Mouse (Mus musculus) lung, postnatal 36 days (tissue): ENCODE measurements around the gene Dera.
"Not testable (repeated sequence)": the region's sequence is repeated elsewhere in the genome, so short reads cannot be mapped to it uniquely, and the experiment has no call there.

ENCODE experiments used
- DNase-seq: peaks from one replicate; pipeline ENCODE4 v3.0.0; 2022; ENCODE audit warnings: mixed read lengths

Dera gene

GRCm38 (mm10) chr6:137754056-137754856 lies at the start of gene Dera:
Gene Dera, plus strand, starts transcription at chr6:137754546.
- DNase-seq, result peak; percentile 94

DNA sequence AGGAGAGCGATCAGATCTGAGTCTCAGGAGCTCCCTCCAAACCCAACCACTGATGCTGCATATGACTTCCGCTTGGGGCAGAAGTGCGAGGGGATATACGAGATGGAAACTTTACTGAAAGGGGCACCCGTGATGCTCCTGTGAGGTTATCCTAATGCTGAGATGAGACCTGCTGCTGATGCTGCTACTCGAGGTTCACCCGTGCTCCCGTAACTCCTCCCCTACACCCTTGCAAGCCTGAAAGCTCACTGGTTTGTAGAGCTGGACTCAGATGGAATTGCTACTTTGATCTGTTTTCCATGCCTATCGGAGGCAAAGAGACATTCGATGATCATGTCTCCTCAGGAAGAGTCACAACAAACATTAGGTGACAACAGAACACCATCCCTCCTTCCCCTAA lies 48.1 kb upstream of the Dera start:
- DNase-seq, result no peak

- DNase-seq, result not testable (repeated sequence)
Observed at GRCm38 (mm10) chr6:137708726-137709405, 45.5 kb upstream of the Dera start.

DNA sequence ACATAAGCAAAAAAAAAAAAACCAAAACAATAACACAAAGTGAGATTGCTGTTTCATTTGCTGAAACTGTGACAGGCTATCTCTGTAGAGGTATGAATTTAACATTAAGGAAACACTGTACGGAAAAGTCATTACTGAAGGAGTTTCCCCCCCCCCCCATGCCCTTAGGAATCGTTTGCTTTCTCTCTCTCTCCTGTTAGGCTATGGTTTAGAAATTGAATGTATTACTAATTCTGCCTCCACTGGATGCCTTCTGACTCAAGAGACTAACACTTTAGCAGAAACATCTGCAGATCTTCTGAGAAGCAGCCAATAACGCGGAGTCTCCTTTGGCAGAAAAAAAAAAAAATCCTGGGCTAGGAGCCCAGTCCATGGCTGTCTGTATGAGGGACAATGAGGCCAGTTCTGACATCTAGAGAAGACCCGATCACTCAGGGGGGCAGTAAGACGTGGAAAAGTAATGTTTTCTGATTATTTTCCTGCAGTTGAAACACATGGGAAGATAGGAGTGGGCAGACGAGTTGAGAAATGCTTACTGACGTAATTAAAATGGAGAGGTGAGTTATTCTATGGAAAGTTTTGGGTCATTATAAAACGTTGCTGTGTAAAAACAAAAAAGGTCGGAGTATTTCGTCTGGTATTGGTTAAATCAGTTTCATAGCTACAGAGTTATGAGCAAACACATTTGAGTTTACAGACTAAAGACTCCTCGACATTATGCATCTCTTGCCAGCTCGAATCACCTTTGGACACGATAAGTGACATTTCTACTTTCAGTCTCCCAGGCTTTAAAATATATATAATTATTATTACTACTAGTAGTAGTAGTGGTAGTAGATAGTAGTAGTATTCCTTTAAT lies 43.9 kb upstream of the Dera start:
- peak; percentile 18 for DNase-seq

DNA sequence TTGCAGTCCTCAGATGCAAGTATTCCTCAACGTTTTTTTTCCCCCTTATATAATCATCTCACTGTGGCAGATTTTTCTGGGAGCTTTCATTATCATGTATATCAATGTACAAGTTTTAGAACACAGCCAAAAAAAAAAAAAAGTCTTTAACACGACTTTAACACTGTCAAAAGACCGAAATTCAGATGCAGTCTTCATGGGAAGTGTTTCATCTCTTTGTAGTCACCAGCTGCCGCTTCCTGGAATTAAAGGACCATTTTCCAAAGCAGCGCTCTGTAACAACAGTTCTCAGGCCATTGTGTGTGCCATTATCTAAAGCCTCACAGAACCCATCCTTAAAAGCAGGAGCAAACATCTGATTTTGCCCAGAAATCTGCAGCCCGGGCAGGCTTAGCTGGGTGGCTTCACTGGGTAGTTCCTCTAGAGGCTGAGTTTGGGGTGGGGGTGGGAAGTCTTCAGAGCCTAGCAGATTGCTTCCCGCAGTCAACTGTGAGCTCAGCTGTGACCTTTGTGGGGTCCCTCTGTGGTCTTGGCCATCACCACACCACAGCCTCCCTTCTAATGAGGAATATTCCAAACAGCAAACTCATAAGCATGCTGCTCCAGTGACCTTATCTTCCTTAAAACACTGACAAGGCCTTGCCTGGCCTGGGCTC lies 41.6 kb upstream of the Dera start:
- no peak for DNase-seq

DNA sequence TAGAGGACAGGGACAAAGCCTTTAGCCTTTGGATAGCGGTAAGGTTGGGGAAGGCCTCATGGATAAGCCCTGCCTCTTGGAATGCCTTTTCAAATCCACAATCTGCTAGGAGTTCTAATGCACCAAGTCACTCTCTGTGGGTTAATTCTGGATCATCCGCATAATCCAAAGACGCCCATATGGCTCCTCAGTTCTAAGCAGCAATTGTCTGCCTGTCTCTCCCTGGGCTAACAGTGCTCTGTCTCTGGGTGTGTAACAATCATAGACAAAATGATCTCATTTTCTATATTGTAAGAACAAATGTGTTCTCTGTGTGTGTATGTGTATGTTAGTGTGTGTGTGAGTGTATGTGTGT lies 41.1 kb upstream of the Dera start:
- no peak for DNase-seq

- no peak for DNase-seq
Observed at GRCm38 (mm10) chr6:137716802-137717201, 37.5 kb upstream of the Dera start.

GRCm38 (mm10) chr6:137722220-137722931 lies 32.0 kb upstream of the Dera start:
- DNase-seq, result no peak

DNA sequence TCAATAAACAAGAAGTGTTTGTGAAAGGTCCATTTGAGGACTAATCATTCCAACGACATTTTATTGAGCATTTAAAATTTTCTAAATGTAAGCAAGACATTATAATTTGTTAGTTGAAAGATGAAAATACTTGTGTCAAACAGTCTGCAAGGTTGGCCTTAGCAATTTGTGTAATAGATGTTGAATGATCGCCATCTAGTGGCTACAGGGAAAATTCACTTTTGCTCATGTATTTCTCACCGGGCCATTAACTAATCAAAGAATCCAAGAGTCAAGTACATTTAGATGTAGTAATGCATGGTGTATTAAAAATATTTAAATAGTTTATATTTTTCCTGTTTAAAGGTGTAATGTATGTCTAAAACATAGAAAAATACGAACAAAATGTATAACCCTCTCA lies 30.4 kb upstream of the Dera start:
- DNase-seq, result peak; percentile 77

- no peak for DNase-seq
Observed at GRCm38 (mm10) chr6:137734460-137734845, 19.9 kb upstream of the Dera start.

DNA sequence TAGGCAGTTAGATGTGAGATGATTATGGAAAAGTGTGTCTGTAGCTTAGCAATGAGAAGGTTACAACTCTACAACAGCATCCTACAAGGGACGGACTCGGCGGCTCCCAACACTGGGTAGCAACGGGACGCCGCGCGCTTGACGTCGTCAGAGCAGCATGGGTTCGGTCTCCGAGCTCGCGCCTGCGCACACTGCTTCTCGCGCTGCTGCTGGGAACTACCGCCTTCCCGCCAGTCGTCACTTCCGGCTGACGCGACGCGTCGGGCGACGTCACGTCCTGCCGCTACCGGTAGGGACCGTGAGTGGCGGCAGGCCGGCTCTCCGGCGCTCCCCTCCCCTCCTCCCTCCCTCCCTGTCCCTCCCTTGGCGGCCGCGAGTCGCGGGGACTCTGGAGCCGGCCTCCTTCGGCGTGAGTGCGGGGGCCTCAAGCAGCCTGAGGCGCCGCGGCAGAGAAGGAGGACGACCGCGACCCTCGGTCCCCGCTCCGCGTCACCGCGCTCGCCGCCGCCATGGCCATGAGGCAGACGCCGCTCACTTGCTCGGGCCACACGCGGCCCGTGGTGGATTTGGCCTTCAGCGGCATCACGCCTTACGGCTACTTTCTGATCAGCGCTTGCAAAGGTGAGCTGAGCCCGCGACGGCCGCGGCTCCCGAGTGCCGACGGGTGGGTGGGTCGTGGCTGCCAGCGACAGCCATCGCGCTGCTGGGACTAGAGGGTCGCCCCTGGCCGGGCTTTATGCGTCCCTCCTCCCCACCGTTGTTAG lies 19.3 kb upstream of the Dera start, which contains the start of gene Strap:
TSS of gene Strap (plus strand) at position 233 of the 764 bp plus-strand sequence.
- peak; percentile 96 for DNase-seq

GRCm38 (mm10) chr6:137735671-137736238 lies 18.6 kb upstream of the Dera start:
- DNase-seq, result no peak

GRCm38 (mm10) chr6:137740972-137741371 lies 13.4 kb upstream of the Dera start:
- DNase-seq, result no peak

GRCm38 (mm10) chr6:137744700-137745099 lies 9.6 kb upstream of the Dera start:
- no peak for DNase-seq

DNA sequence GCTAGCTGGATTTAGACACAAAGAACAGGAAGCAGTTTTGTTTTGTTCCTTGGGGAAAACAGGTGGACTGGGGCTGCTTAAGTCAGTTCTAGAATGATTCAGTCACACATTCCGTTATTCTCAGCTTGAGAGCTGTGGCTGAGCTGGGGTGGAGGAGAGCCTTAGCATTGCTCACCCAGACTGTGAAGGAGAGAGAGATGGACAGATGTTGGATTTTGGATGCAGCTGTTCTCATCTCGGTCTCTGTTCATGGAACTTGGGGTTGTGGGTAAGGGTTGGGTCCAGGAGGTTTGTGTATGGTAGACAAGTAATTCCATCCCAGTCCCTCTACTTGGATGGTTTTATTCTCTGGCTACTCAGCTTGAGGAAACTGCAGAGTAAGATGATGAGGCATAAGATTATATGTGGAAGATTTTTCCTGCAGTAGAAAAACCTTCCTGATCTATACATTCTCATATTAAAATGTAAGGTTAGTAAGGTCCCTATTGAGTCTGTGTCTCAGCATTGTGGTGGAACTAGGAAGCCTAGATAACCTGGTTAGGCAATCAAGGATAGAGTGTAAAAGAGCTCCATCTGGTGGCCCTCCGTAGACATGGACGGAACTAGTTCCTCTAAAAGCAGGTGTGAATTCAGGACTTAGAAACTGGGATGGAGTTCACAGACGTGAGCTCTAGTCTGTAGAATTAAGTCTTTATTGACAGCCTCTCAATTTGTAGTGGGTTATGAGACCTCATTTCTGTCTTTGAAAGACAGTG lies 7.0 kb upstream of the Dera start:
- peak; percentile 50 for DNase-seq

DNA sequence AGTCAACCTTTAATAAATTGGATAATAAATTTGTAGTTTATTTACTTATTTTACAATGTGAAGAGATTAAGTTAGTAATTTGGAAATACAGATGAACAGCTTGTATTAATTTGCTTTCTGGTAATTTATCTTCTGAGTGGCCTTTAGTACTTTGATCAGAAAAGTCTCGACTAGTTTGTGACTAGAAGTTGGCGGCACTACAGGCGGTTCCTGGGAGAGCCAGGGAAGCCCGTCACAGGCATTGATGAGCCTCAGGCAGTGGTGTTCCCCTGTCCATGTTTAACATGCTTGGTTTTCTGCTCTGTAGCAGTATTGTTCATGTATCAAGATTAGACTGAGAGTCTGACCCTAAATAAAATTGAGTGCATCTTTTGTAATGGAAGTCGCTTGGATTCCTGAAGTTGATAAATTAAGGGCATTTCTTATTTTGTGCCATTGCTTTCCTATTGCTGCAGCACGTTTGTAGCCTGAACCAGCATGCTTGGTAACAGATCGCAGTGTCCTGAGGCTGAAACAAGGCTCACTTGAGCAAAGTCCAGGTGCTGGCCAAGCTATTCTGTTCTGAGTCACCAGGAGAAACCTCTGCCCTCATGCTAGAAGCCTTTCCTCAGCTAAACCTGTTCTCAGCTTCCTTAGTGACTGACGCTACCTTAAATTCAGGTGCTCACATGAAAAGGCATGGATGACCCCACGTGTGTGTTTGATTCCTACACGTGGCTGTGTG lies 2.6 kb upstream of the Dera start:
- DNase-seq, result no peak

GRCm38 (mm10) chr6:137752275-137752655 lies 2.1 kb upstream of the Dera start:
- DNase-seq, result no peak

- DNase-seq, result no peak
Observed at GRCm38 (mm10) chr6:137754857-137755232, 499 bp downstream of the Dera start.

DNA sequence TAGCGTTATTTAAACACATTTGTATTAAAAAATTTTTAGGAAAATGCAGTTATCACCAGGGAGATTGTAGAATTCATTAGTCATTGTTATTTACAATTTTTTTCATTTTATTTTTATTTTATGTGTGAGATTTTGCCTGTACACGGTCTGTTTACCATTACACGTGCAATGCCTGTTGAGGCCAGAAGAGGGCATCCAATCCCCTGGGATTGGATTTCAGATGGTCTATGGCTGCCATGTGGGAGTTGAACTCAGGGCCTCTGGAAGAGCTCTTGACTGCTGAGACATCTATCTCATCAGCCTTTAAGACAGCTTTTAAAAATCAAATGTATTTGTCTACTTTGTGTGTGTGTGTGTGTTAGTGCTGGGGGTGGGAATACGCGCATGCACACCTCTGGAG lies 2.0 kb downstream of the Dera start:
- DNase-seq, result peak; percentile 51

GRCm38 (mm10) chr6:137757891-137758290 lies 3.5 kb downstream of the Dera start:
- DNase-seq, result no peak
